Comparison of ENCODE assay signal across 21 mouse cellular contexts in the genomic region with DNA sequence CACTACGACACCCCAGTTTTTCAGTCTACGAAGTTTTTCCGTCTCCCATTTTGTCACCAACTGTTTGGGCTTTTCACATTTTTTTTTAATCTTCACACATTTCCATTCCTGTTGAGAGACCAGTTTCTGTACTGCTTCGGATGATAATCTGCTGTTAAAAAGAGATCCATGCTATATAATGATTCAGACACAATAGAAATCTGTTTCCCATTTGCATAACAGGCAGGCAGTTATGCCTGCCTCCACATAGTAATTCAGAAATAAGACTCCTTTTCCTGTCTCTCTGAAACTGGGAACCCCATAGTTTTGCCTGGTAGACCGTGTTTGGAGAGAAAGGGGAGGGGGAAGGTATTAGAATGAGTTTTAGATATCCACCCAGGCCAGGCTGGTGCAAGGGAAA. TPM values are rescaled to one million over a fixed set of nuclear protein-coding genes. Genes with fewer than 3 reads are reported as not detected.
A peak's percentile ranks its signal among the peaks of the same experiment; 100 is the strongest.
DNase-seq lines count a peak whose midpoint lies in the region; ATAC-seq and TF ChIP-seq lines count a peak whose summit lies in the region.
"Had no signal": no experiment of that assay in that cellular context is flagged by ENCODE, and none has a peak within 500 bp of the region (broad histone marks: within the 10 kb centered on the region; RNA-seq: fewer than 3 reads in every experiment).

No protein-coding gene starts in this region.

- peak overlapping the region; percentile 9; the same call in 1 of the 2 replicates for H3K27ac ChIP-seq in heart, postnatal 0 days (ENCODE audit: low read depth)
- peak overlapping the region; percentile 6; the same call in 1 of the 2 replicates for H3K27ac ChIP-seq in stomach, embryonic 14.5 days (ENCODE audit: low read length)
- H3K27ac ChIP-seq in stomach, postnatal 0 days (replicated peaks), result no peak overlapping the region
- H3K27ac ChIP-seq: forebrain, embryonic 13.5 days; liver, embryonic 12.5 days had no signal

- peak; percentile 55; the same call in 1 of the 2 replicates for ATAC-seq in frontal cortex, adult (ENCODE audit: low TSS enrichment)
- no peak for ATAC-seq in heart, postnatal 0 days (ENCODE audit: insufficient read depth, low read depth)
- no peak for ATAC-seq in stomach, embryonic 14.5 days (ENCODE audit: insufficient number of reproducible peaks, insufficient read depth, low FRiP score, low read depth)
- no peak for ATAC-seq in stomach, postnatal 0 days (ENCODE audit: low FRiP score, low TSS enrichment)
- ATAC-seq: forebrain, embryonic 13.5 days; hindbrain, embryonic 16.5 days; liver, embryonic 12.5 days; midbrain, embryonic 16.5 days had no signal

- WGBS in heart, postnatal 0 days, result 35% methylated on average over 5 of the region's 5 CpGs
- WGBS in stomach, embryonic 14.5 days, result 58% methylated on average over 5 of the region's 5 CpGs
- WGBS in stomach, postnatal 0 days, result 60% methylated on average over 5 of the region's 5 CpGs

- H3K36me3 ChIP-seq in heart, postnatal 0 days (replicated peaks; ENCODE audit: control insufficient read depth, insufficient read depth, low read length), result no peaks in the 10 kb centered on the region
- H3K36me3 ChIP-seq in stomach, embryonic 14.5 days (ENCODE audit: control insufficient read depth, insufficient read depth, low read length), result no peaks in the 10 kb centered on the region
- H3K36me3 ChIP-seq in stomach, postnatal 0 days (ENCODE audit: control insufficient read depth, insufficient read depth, low read length), result no peaks in the 10 kb centered on the region
- H3K36me3 ChIP-seq: liver, embryonic 12.5 days had no signal

- peaks cover 25% of the 10 kb centered on the region for H3K4me1 ChIP-seq in heart, postnatal 0 days (ENCODE audit: control insufficient read depth, insufficient read depth)
- peaks cover 40% of the 10 kb centered on the region for H3K4me1 ChIP-seq in stomach, embryonic 14.5 days (ENCODE audit: control insufficient read depth, insufficient read depth, low read length)
- peaks cover 8% of the 10 kb centered on the region for H3K4me1 ChIP-seq in stomach, postnatal 0 days (replicated peaks; ENCODE audit: control insufficient read depth, insufficient read depth)
- H3K4me1 ChIP-seq: forebrain, embryonic 13.5 days had no signal

- TF ChIP-seq EP300 in heart, postnatal 0 days (IDR thresholded peaks at IDR 0.05; ENCODE audit: low read depth), result no peak
- no peak for TF ChIP-seq EP300 in stomach, postnatal 0 days (optimal IDR thresholded peaks at IDR 0.05)

- no peak overlapping the region for H3K9ac ChIP-seq in heart, postnatal 0 days (replicated peaks; ENCODE audit: low read depth, low read length)
- H3K9ac ChIP-seq in stomach, embryonic 14.5 days (replicated peaks; ENCODE audit: low read depth, low read length), result no peak overlapping the region
- H3K9ac ChIP-seq in stomach, postnatal 0 days (ENCODE audit: low read length), result no peak overlapping the region
- H3K9ac ChIP-seq: forebrain, embryonic 13.5 days; liver, embryonic 12.5 days had no signal

- no peak overlapping the region for H3K4me3 ChIP-seq in heart, postnatal 0 days (ENCODE audit: low read depth, low read length)
- no peak overlapping the region for H3K4me3 ChIP-seq in stomach, embryonic 14.5 days (ENCODE audit: low read depth, low read length)
- H3K4me3 ChIP-seq in stomach, postnatal 0 days (ENCODE audit: low read depth, low read length), result no peak overlapping the region
- H3K4me3 ChIP-seq: forebrain, embryonic 13.5 days; liver, embryonic 12.5 days had no signal

- H3K4me2 ChIP-seq in heart, postnatal 0 days (ENCODE audit: low read depth, low read length), result no peak overlapping the region
- H3K4me2 ChIP-seq in stomach, embryonic 14.5 days (replicated peaks; ENCODE audit: low read depth, low read length), result no peak overlapping the region
- H3K4me2 ChIP-seq in stomach, postnatal 0 days (replicated peaks; ENCODE audit: low read depth), result no peak overlapping the region
- H3K4me2 ChIP-seq: forebrain, embryonic 13.5 days; heart, embryonic 11.5 days; liver, embryonic 12.5 days had no signal

- DNase-seq in frontal cortex, postnatal 36 days (ENCODE audit: low spot score in 2 of 2), result no peak
- no peak for DNase-seq in heart, postnatal 0 days (ENCODE audit: low spot score)
- no peak for DNase-seq in heart, adult 9 months (ENCODE audit: low spot score in 2 of 2)
- DNase-seq in stomach, postnatal 0 days (ENCODE audit: low spot score), result no peak
- DNase-seq in adrenal gland, adult 8-10 months, result no peak
- DNase-seq in spleen, postnatal 36 days (ENCODE audit: low spot score in 2 of 2), result no peak
- DNase-seq: adrenal gland, postnatal 14 days; cerebellum, adult 18-20 months; cerebellum, postnatal 36 days; gastrocnemius, postnatal 10 days; kidney, adult 2 months; kidney, postnatal 4 days; retina, postnatal 1 day; right cerebral cortex, postnatal 4 days had no signal

- no peaks in the 10 kb centered on the region for H3K9me3 ChIP-seq in heart, postnatal 0 days (replicated peaks; ENCODE audit: control insufficient read depth, low read length)
- no peaks in the 10 kb centered on the region for H3K9me3 ChIP-seq in stomach, embryonic 14.5 days (ENCODE audit: control insufficient read depth, low read depth, low read length)
- H3K9me3 ChIP-seq in stomach, postnatal 0 days (ENCODE audit: control insufficient read depth, low read length), result no peaks in the 10 kb centered on the region
- H3K9me3 ChIP-seq: forebrain, embryonic 13.5 days had no signal

- H3K27me3 ChIP-seq in heart, postnatal 0 days (ENCODE audit: control insufficient read depth, insufficient read depth, low read length), result no peaks in the 10 kb centered on the region
- no peaks in the 10 kb centered on the region for H3K27me3 ChIP-seq in stomach, embryonic 14.5 days (ENCODE audit: control insufficient read depth, insufficient read depth, low read length)
- no peaks in the 10 kb centered on the region for H3K27me3 ChIP-seq in stomach, postnatal 0 days (ENCODE audit: control insufficient read depth, insufficient read depth, low read length)
- H3K27me3 ChIP-seq: forebrain, embryonic 13.5 days; liver, embryonic 12.5 days had no signal

- no peak for TF ChIP-seq CTCF in heart, postnatal 0 days (IDR thresholded peaks at IDR 0.05; ENCODE audit: low read depth)
- no peak for TF ChIP-seq CTCF in stomach, postnatal 0 days (IDR thresholded peaks at IDR 0.05; ENCODE audit: low read depth)

RNA-seq across cellular contexts. Expression of a gene that starts 31.6 kb away (rescaled TPM):
- total RNA-seq in heart, postnatal 0 days (2014; rRNA removed; ENCODE audit: low replicate concordance), result 107 and 134 TPM in 2 replicates
- 106 and 119 TPM in 2 replicates for polyA plus RNA-seq in heart, postnatal 0 days (2015; fragmentation: Nextera tagmentation; extraction: Ambion mirVana)
- polyA plus RNA-seq in stomach, embryonic 14.5 days (2014; fragmentation: Nextera tagmentation; extraction: Ambion mirVana), result 157 TPM in 2 replicates
- 106 and 111 TPM in 2 replicates for polyA plus RNA-seq in stomach, postnatal 0 days (2015; fragmentation: Nextera tagmentation; extraction: Ambion mirVana)
- 10 to 100 TPM; 76.5 to 88.9 (median 81.1) TPM for total RNA-seq in adrenal gland, adult 8-10 months (2022)
